Mouse (Mus musculus): Measurements from ENCODE around the gene Heyl. TPM values are rescaled to one million over a fixed set of nuclear protein-coding genes. Genes with fewer than 3 reads are reported as not detected.

The Heyl gene
- total RNA-seq, 2 experiments from 2014 or later = 19.1 to 21.3 TPM

Other genes with a start within 250 kb of the Heyl start
- gene Mycl, start 237.9 kb upstream of the Heyl start, total RNA-seq (2021) = under 1 TPM; 0.08 to 0.53 TPM
- 1 to 10 TPM; 5.4 to 6.4 TPM for gene Trit1, start 217.0 kb upstream of the Heyl start, total RNA-seq (2021)
- gene Bmp8b, start 128.4 kb upstream of the Heyl start, total RNA-seq (2021) = not detected
- gene Oxct2b, start 117.3 kb upstream of the Heyl start, total RNA-seq (2021) = not detected
- gene Ppie, start 93.6 kb upstream of the Heyl start, total RNA-seq (2021) = 10 to 100 TPM; 20.2 to 24.4 TPM
- gene Hpcal4, start 50.3 kb upstream of the Heyl start, total RNA-seq (2021) = under 1 TPM; 0.05 to 0.14 TPM
- 10 to 100 TPM; 51.3 to 56.6 TPM for gene Nt5c1a, start 32.1 kb upstream of the Heyl start, total RNA-seq (2021)
- gene Pabpc4, start 28.8 kb downstream of the Heyl start, total RNA-seq (2021) = 100 to 1,000 TPM; 334 to 358 TPM
- not detected for gene Oxct2a, start 90.1 kb downstream of the Heyl start, total RNA-seq (2021)
- under 1 TPM in 1 of 2 experiments, not detected in 1; 0.18 TPM for gene Bmp8a, start 109.7 kb downstream of the Heyl start, total RNA-seq (2021)